Mouse (Mus musculus): ENCODE data around the gene Sgms1.

DNA sequence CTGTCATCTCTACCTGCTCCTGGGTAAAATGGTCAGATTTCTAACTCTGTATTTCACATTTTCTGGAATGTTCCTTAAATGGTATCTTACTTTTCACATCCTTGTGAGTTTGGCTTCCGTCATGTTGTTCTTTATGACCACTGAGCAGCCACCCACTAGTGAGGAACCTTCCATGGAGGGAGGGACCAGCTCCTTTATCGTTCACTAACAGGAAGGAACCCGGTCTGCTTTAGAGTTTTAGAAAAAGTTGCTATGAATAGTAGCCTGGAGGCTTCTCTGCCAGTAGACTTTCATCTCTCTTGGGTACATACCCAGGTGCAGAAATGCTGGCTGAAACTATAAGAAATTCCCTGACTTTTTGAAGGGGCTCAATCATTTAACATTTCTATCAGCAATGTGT lies 111.6 kb downstream of the Sgms1 start:
- TF ChIP-seq CTCF (IDR thresholded peaks at IDR 0.05; ENCODE audit: control insufficient read depth, insufficient read depth, insufficient read length) (no peak), MAX (IDR thresholded peaks at IDR 0.05) (no peak), USF1 (IDR thresholded peaks at IDR 0.05; ENCODE audit: low read depth) (no peak), MYOD1 (IDR thresholded peaks at IDR 0.05; ENCODE audit: control insufficient read depth, insufficient read length, low read depth) (no peak)

Data from C2C12 (cell line).